Mouse (Mus musculus) bone marrow macrophage, adult 2 months (primary cell): ENCODE measurements around the gene Olfr1393.

ENCODE experiments used
- CTCF ChIP-seq: IDR thresholded peaks from 2 replicates; pipeline ENCODE4 v1.5.1; 2012; ENCODE audit warnings: low read depth, mild to moderate bottlenecking, low read length, moderate library complexity
- POLR2A ChIP-seq: IDR thresholded peaks from 2 replicates; pipeline ENCODE4 v1.6.1; 2012; ENCODE audit warnings: mild to moderate bottlenecking, low read depth, low read length, borderline replicate concordance

- TF ChIP-seq CTCF (no peak), POLR2A (no peak)
These were observed 35.0 kb upstream of the Olfr1393 start for GRCm38 (mm10) chr11:49242944-49243626.
